Mouse (Mus musculus) 3T3-L1 (cell line): ENCODE results near the gene Rpl34.

ENCODE experiments used
- DNase-seq: peaks from one replicate; pipeline ENCODE4 v3.0.0-alpha.2; 2015; ENCODE audit warnings: low read depth, low spot score

Gene Rpl34

GRCm38 (mm10) chr3:130730189-130730653, at the start of gene Rpl34:
Gene Rpl34, minus strand, starts transcription at chr3:130730398.
- DNase-seq: peak; percentile 93

- no peak for DNase-seq
Observed at GRCm38 (mm10) chr3:130768172-130768571, 38.0 kb upstream of the Rpl34 start.

- no peak for DNase-seq
Observed at GRCm38 (mm10) chr3:130764091-130764490, 33.9 kb upstream of the Rpl34 start.

- peak; percentile 79 for DNase-seq
Observed at GRCm38 (mm10) chr3:130760711-130761435, 30.7 kb upstream of the Rpl34 start.

GRCm38 (mm10) chr3:130758157-130758841, 28.1 kb upstream of the Rpl34 start:
- DNase-seq: no peak

GRCm38 (mm10) chr3:130757117-130757852, 27.1 kb upstream of the Rpl34 start:
- DNase-seq: peak; percentile 57

- no peak for DNase-seq
Observed at GRCm38 (mm10) chr3:130749206-130749605, 19.0 kb upstream of the Rpl34 start.

GRCm38 (mm10) chr3:130746673-130747619, 16.7 kb upstream of the Rpl34 start:
- no peak for DNase-seq

- no peak for DNase-seq
Observed at GRCm38 (mm10) chr3:130737652-130738361, 7.6 kb upstream of the Rpl34 start.

- no peak for DNase-seq
Observed at GRCm38 (mm10) chr3:130736758-130737157, 6.6 kb upstream of the Rpl34 start.

- DNase-seq: peak; percentile 79
Observed at GRCm38 (mm10) chr3:130729472-130730188, 568 bp downstream of the Rpl34 start.

- DNase-seq: no peak
Observed at GRCm38 (mm10) chr3:130727676-130728075, 2.5 kb downstream of the Rpl34 start.

- DNase-seq: no peak
Observed at GRCm38 (mm10) chr3:130727036-130727435, 3.2 kb downstream of the Rpl34 start.

GRCm38 (mm10) chr3:130725718-130726117, 4.5 kb downstream of the Rpl34 start:
- DNase-seq: no peak

GRCm38 (mm10) chr3:130722733-130723478, 7.3 kb downstream of the Rpl34 start:
- no peak for DNase-seq

GRCm38 (mm10) chr3:130720225-130720624, 10.0 kb downstream of the Rpl34 start:
- no peak for DNase-seq

- DNase-seq: no peak
Observed at GRCm38 (mm10) chr3:130718871-130719270, 11.3 kb downstream of the Rpl34 start.

- DNase-seq: no peak
Observed at GRCm38 (mm10) chr3:130716555-130716954, 13.6 kb downstream of the Rpl34 start.
